Mouse (Mus musculus): ENCODE results near the gene Dcp1b.

Gene Dcp1b

DNA sequence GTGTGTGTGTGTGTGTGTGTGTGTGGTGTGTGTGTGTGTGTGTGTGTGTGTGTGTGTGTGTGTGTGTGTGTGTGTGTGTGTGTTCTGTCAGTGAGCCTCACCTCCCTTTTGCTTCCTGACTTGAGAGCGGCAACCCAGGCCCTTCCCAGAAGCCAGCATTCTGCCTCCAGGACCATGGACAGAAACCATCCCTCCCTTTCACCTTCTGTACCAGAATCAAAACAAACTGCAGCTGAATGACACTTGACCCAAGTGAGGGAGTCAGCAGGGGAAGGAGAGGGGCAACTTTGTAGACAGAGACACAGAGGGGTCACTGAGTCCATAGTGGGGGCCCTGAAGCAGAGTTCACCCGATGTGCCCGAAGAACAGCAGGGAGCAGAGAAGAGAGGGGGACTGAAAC, 58.0 kb downstream of the Dcp1b start:
- DNase-seq (ENCODE audit: low spot score) = no peak

GRCm38 (mm10) chr6:119235441-119235840, 60.4 kb downstream of the Dcp1b start:
- no peak for DNase-seq (ENCODE audit: low spot score)

DNA sequence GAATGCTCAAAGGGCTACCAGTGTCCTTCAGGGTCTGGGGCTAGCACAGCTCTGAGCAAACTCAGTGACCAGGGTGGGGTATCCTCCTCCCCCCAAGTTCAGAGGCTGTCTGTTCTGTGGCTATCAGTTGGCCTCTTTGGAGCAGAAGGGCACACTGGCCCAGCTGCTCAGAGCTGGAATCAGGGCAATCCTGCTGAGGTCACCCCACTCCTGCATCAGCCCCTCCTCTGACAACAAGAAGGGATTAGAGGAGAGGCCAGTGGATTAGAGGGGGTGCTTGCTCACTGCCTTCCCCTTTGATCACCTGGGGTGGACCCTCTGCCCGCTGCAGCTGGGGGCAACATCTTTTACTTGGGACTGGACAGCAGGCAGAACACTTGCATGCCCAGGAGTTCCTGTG, 61.2 kb downstream of the Dcp1b start, which contains the start of gene Cacna2d4:
Gene Cacna2d4 (plus strand): TSS at position 286 of the 400 bp plus-strand sequence.
- no peak for DNase-seq (ENCODE audit: low spot score)

DNA sequence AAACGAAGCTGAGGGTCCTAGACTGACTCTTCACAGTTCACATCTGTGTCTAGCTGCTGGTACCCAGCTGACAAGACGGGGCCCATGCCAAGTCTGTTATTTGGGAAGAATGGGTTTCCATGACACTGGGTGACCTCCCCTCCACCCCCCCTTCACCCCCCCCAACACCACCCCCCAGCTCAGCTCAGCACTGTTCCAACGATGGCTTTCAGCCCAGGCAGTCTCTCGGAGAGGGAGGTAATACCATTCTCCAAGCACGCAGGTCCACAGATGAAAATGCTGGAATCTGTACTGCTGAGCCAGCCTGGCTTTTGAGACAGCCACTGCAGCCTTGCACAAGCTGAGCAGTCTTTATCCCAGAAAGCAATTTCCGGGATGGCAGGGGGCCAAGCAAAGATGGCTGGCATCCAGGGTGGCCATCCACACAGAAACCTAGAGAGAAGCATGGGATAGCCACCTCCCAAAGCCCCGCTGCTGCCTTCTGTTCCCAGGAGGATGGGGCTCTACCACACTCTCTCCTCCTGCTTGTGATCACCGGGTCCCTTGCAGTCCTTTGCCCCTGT, 62.5 kb downstream of the Dcp1b start:
- DNase-seq (ENCODE audit: low spot score) = peak; percentile 53

- DNase-seq (ENCODE audit: low spot score) = no peak
Measured at GRCm38 (mm10) chr6:119239341-119240005, 64.4 kb downstream of the Dcp1b start.

- DNase-seq (ENCODE audit: low spot score) = no peak
Measured at GRCm38 (mm10) chr6:119240256-119240655, 65.2 kb downstream of the Dcp1b start.

- no peak for DNase-seq (ENCODE audit: low spot score)
Measured at GRCm38 (mm10) chr6:119240871-119241705, 66.0 kb downstream of the Dcp1b start.

GRCm38 (mm10) chr6:119246082-119246481, 71.0 kb downstream of the Dcp1b start:
- no peak for DNase-seq (ENCODE audit: low spot score)

DNA sequence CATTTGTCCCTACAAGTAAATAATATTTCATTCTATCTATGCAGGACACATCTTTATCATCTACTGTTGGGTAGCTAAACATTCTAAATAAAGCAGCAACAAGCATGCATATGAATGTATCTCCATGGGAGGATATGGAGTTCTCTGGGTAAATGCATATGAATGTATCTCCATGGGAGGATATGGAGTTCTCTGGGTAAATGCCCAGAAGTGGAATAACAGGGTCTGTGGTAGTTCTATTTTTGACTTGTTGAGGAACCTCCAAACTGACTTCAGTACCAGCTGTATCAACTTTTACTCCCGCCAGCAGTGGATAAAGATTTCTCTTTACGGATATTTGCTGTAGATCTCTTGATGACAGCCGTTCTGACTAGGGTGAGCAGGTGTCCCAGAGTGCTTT, 73.5 kb downstream of the Dcp1b start:
- no peak for DNase-seq (ENCODE audit: low spot score)

GRCm38 (mm10) chr6:119249726-119250125, 74.7 kb downstream of the Dcp1b start:
- DNase-seq (ENCODE audit: low spot score) = no peak

GRCm38 (mm10) chr6:119251704-119252103, 76.7 kb downstream of the Dcp1b start:
- no peak for DNase-seq (ENCODE audit: low spot score)

Data from layer of hippocampus, adult 9-10 months (tissue).